Comparison of ENCODE assay signal across 9 mouse cellular contexts in genomic region chr4:41286420-41286819, GRCm38 (mm10). TPM values are rescaled to one million over a fixed set of nuclear protein-coding genes. Genes with fewer than 3 reads are reported as not detected.
DNase-seq lines count a peak whose midpoint lies in the region; ATAC-seq and TF ChIP-seq lines count a peak whose summit lies in the region.
"Had no signal": no experiment of that assay in that cellular context is flagged by ENCODE, and none has a peak within 500 bp of the region (broad histone marks: within the 10 kb centered on the region; RNA-seq: fewer than 3 reads in every experiment).

No protein-coding gene starts in this region.

- WGBS in limb, embryonic 14.5 days: 19% methylated on average over 3 of the region's 3 CpGs
- 29% methylated on average over 3 of the region's 3 CpGs for WGBS in limb, embryonic 10.5 days

- H3K9ac ChIP-seq in limb, embryonic 14.5 days (ENCODE audit: low read depth, low read length, severe bottlenecking): no peak overlapping the region

- TF ChIP-seq POLR2A in limb, embryonic 14.5 days (IDR thresholded peaks at IDR 0.05; ENCODE audit: borderline replicate concordance, extremely low read depth, insufficient read depth, insufficient read length): no peak

- DNase-seq in cerebellum, postnatal 14 days: peak; percentile 28 to 59
- no peak for DNase-seq in cerebellum, adult 9-11 months
- DNase-seq in limb, embryonic 14.5 days (ENCODE audit: low spot score): peak; percentile 76
- DNase-seq in limb, embryonic 10.5 days (ENCODE audit: low spot score): no peak
- DNase-seq in G1E (ENCODE audit: low spot score): peak; percentile 59
- DNase-seq in gastrocnemius, postnatal 25 days: no peak

- no peaks in the 10 kb centered on the region for H3K9me3 ChIP-seq in limb, embryonic 14.5 days (ENCODE audit: control insufficient read depth, low read length)
- no peaks in the 10 kb centered on the region for H3K9me3 ChIP-seq in limb, embryonic 10.5 days (replicated peaks)
- H3K9me3 ChIP-seq in G1E (replicated peaks): no peaks in the 10 kb centered on the region

- H3K27ac ChIP-seq in limb, embryonic 14.5 days (replicated peaks; ENCODE audit: low read depth, low read length): no peak overlapping the region
- no peak overlapping the region for H3K27ac ChIP-seq in limb, embryonic 10.5 days

- H3K4me2 ChIP-seq in limb, embryonic 14.5 days (replicated peaks; ENCODE audit: low read depth, low read length, severe bottlenecking): no peak overlapping the region

- 0 out of 2 replicates have a peak, but pooled peaks cover 3% of the 10 kb centered on the region for H3K4me1 ChIP-seq in limb, embryonic 14.5 days (ENCODE audit: control insufficient read depth, insufficient read depth, low read length)
- 0 out of 2 replicates have a peak, but pooled peaks cover 8% of the 10 kb centered on the region for H3K4me1 ChIP-seq in limb, embryonic 10.5 days
- H3K4me1 ChIP-seq in G1E (ENCODE audit: insufficient read depth, low read depth, low read length): no peaks in the 10 kb centered on the region; the same call in 1 of the 2 replicates

- ATAC-seq in limb, embryonic 14.5 days (ENCODE audit: low FRiP score, low read depth): no peak
- ATAC-seq in G1E (ENCODE audit: extremely low read depth, insufficient number of reproducible peaks, low FRiP score, poor library complexity, severe bottlenecking): no peak
- peak; percentile 74 for ATAC-seq in erythroblast, adult 5-6 weeks (replicated peaks; ENCODE audit: low FRiP score, poor library complexity, severe bottlenecking)
- ATAC-seq in megakaryocyte progenitor cell, adult 5-6 weeks (replicated peaks; ENCODE audit: poor library complexity): peak; percentile 83

- no peak overlapping the region for H3K4me3 ChIP-seq in limb, embryonic 14.5 days (replicated peaks; ENCODE audit: low read length)
- H3K4me3 ChIP-seq in limb, embryonic 10.5 days: no peak overlapping the region
- H3K4me3 ChIP-seq in G1E (ENCODE audit: low read depth, low read length): no peak overlapping the region
- H3K4me3 ChIP-seq: myocyte had no signal

- H3K36me3 ChIP-seq in limb, embryonic 14.5 days (ENCODE audit: control insufficient read depth, insufficient read depth, low read length): peaks cover 14% of the 10 kb centered on the region
- H3K36me3 ChIP-seq in limb, embryonic 10.5 days: peaks cover 18% of the 10 kb centered on the region
- H3K36me3 ChIP-seq in G1E (replicated peaks): peaks cover 22% of the 10 kb centered on the region

- no peaks in the 10 kb centered on the region for H3K27me3 ChIP-seq in limb, embryonic 14.5 days (ENCODE audit: control insufficient read depth, insufficient read depth, low read length)
- H3K27me3 ChIP-seq in limb, embryonic 10.5 days (ENCODE audit: low read depth, poor library complexity, severe bottlenecking): no peaks in the 10 kb centered on the region
- 0 out of 2 replicates have a peak, but pooled peaks cover 5% of the 10 kb centered on the region for H3K27me3 ChIP-seq in G1E (ENCODE audit: insufficient read depth, low read length)

- peak; percentile 37 for TF ChIP-seq CTCF in G1E (IDR thresholded peaks at IDR 0.05; ENCODE audit: low read depth, low read length)

RNA-seq across cellular contexts. Expression of gene Ubap2, which starts 11.5 kb away (rescaled TPM):
- polyA plus RNA-seq in limb, embryonic 14.5 days (2012; rRNA removed): 71.3 and 99.1 TPM in 2 replicates
- polyA plus RNA-seq in limb, embryonic 14.5 days (2014; fragmentation: Nextera tagmentation; extraction: Ambion mirVana): 57.5 and 61.2 TPM in 2 replicates
- polyA plus RNA-seq in limb, embryonic 10.5 days (2016; fragmentation: Nextera tagmentation; extraction: Ambion mirVana): 95.6 and 106 TPM in 2 replicates
- total RNA-seq in G1E (2014; fragmentation: Nextera tagmentation) (116 and 135 TPM in 2 replicates), G1E (2017) (12.0 and 14.3 TPM in 2 replicates)
- polyA plus RNA-seq in G1E (2012): 552 and 920 TPM in 2 replicates
- total RNA-seq in erythroblast, adult 5-6 weeks (2015; ENCODE audit: low replicate concordance): 23.2 and 26.1 TPM in 2 replicates
- total RNA-seq in erythroblast, adult 5-6 weeks (2017; ENCODE audit: low replicate concordance): 14.7 and 46.3 TPM in 2 replicates
- total RNA-seq in megakaryocyte progenitor cell, adult 5-6 weeks (2015): 63.9 and 73.0 TPM in 2 replicates
- 21.0 and 22.8 TPM in 2 replicates for total RNA-seq in megakaryocyte progenitor cell, adult 5-6 weeks (2017)
- total RNA-seq in gastrocnemius, postnatal 25 days (2021): 10 to 100 TPM; 70.4 to 92.0 TPM

RNA-seq across cellular contexts. Expression of gene Dcaf12, which starts 28.3 kb away (rescaled TPM):
- 35.4 and 41.0 TPM in 2 replicates for polyA plus RNA-seq in limb, embryonic 14.5 days (2012; rRNA removed)
- polyA plus RNA-seq in limb, embryonic 14.5 days (2014; fragmentation: Nextera tagmentation; extraction: Ambion mirVana): 42.4 and 43.4 TPM in 2 replicates
- polyA plus RNA-seq in limb, embryonic 10.5 days (2016; fragmentation: Nextera tagmentation; extraction: Ambion mirVana): 55.0 and 59.5 TPM in 2 replicates
- total RNA-seq in G1E (2014; fragmentation: Nextera tagmentation): 45.1 and 52.4 TPM in 2 replicates
- total RNA-seq in G1E (2017): 39.1 and 41.8 TPM in 2 replicates
- 49.2 and 50.8 TPM in 2 replicates for polyA plus RNA-seq in G1E (2012)
- 200 and 219 TPM in 2 replicates for total RNA-seq in erythroblast, adult 5-6 weeks (2015; ENCODE audit: low replicate concordance)
- total RNA-seq in erythroblast, adult 5-6 weeks (2017; ENCODE audit: low replicate concordance): 299 and 336 TPM in 2 replicates
- total RNA-seq in megakaryocyte progenitor cell, adult 5-6 weeks (2015): 32.5 and 38.9 TPM in 2 replicates
- total RNA-seq in megakaryocyte progenitor cell, adult 5-6 weeks (2017): 28.5 and 31.3 TPM in 2 replicates
- total RNA-seq in gastrocnemius, postnatal 25 days (2021): 10 to 100 TPM; 25.9 to 26.6 TPM

Comparison
In these comparisons a context has a peak if more than half of its experiments do, and no peak if none do; other contexts are left out.
1. DNase-seq: peak in cerebellum, postnatal 14 days (2 of 2), limb, embryonic 14.5 days (single experiment) and G1E (single experiment); none in cerebellum, adult 9-11 months (single experiment), limb, embryonic 10.5 days (single experiment) and gastrocnemius, postnatal 25 days (single experiment).
2. ATAC-seq: peak in erythroblast, adult 5-6 weeks (single experiment) and megakaryocyte progenitor cell, adult 5-6 weeks (single experiment); none in limb, embryonic 14.5 days (single experiment) and G1E (single experiment).